Mouse (Mus musculus) neural tube, embryonic 15.5 days (tissue): Measurements from ENCODE around the gene Wrb. TPM values are rescaled to one million over a fixed set of nuclear protein-coding genes. Genes with fewer than 3 reads are reported as not detected.
A peak's percentile ranks its signal among the peaks of the same experiment; 100 is the strongest.
"Not testable (repeated sequence)": the region's sequence is repeated elsewhere in the genome, so short reads cannot be mapped to it uniquely, and the experiment has no call there.

Experiments
- ATAC-seq: fragments of 200-750 bp; cut with Nextera tagmentation; 2 replicates; pipeline ENCODE4 v1.8.0; 2017; ENCODE audit warnings: mild to moderate bottlenecking, moderate TSS enrichment, moderate library complexity; ENCODE audit not compliant: low FRiP score
- H3K27ac ChIP-seq: fragments of 300-500 bp; sonication (generic); replicated peaks from 2 replicates; pipeline ENCODE4 v1.5.1; 2015; ENCODE audit warnings: mild to moderate bottlenecking, inconsistent platforms
- H3K27me3 ChIP-seq: fragments of 300-500 bp; sonication (generic); replicated peaks from 2 replicates; pipeline ENCODE4 v1.6.1; 2015; ENCODE audit warnings: inconsistent platforms
- H3K36me3 ChIP-seq: fragments of 300-500 bp; sonication (generic); 2 replicates; pipeline ENCODE4 v1.6.1; 2015; ENCODE audit warnings: inconsistent platforms
- H3K4me1 ChIP-seq: fragments of 300-500 bp; sonication (generic); 2 replicates; pipeline ENCODE4 v1.6.1; 2015; ENCODE audit warnings: inconsistent platforms
- H3K4me2 ChIP-seq: fragments of 300-500 bp; sonication (generic); 2 replicates; pipeline ENCODE4 v1.6.1; 2015; ENCODE audit warnings: inconsistent platforms, mild to moderate bottlenecking, moderate library complexity
- H3K4me3 ChIP-seq: fragments of 300-500 bp; sonication (generic); replicated peaks from 2 replicates; pipeline ENCODE4 v1.5.1; 2015; ENCODE audit warnings: mild to moderate bottlenecking, inconsistent platforms
- H3K9ac ChIP-seq: fragments of 300-500 bp; sonication (generic); replicated peaks from 2 replicates; pipeline ENCODE4 v1.6.1; 2015; ENCODE audit warnings: mild to moderate bottlenecking, inconsistent platforms
- H3K9me3 ChIP-seq: fragments of 300-500 bp; sonication (generic); replicated peaks from 2 replicates; pipeline ENCODE4 v1.6.1; 2016; ENCODE audit warnings: inconsistent platforms
- WGBS: fragments of 180-500 bp; shearing (Covaris S2); methylation state at CpG from one replicate; pipeline ENCODE4 v1.1.7; 2015; ENCODE audit warnings: mixed read lengths; 5-methylcytosine and 5-hydroxymethylcytosine counted together
- polyA plus RNA-seq: library from polyadenylated mRNA; unstranded; fragments of >200 nt; fragmentation: Nextera tagmentation; extraction: Ambion mirVana; gene quantifications from 2 replicates; pipeline ENCODE4 v1.2.1, GENCODE M21; 2015

The Wrb gene
- polyA plus RNA-seq, 1 experiment from 2014 or later: 199 TPM

DNA sequence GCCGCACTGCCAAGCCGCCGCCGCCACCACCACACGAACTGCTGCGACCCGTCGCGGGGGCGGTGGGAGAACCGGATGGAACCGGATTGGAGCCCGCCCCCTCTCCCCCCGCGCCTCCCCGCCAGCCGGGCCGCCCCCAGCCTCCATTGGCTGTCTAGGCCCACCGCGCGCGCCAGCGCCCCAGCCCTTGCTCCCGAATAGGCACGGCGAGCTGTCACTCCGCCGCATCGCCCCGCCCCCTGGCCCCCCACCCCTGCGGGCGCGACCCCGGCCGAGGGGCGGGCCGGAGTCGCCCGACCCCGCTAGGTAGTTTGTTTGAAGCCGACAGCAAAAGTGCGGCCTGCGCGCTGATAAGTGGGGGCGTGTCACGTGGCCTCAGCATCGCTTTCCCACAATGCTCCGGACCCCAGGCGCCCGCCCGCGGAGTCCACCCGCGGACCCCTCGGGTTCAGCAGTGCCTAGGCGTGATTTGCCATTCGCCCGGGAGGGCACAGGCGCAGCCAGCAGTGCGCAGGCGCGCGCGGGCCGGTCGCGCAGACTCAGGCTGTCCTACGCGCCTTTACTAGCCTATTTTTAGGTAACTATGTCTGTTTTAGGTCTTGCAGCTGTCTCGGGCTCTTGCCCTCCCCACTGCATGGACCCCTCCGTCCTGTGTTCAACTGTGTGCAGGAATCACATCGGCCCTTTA lies 17.4 kb upstream of the Wrb start, which contains the start of gene Hmgn1:
Gene Hmgn1 (minus strand): TSS at position 73 of the 688 bp plus-strand sequence.
- ATAC-seq: peak; percentile 98
- Histone ChIP-seq H3K27me3 (no peaks in the 10 kb centered on the region), H3K4me3 (peak within 1 kb of the TSS; percentile 80), H3K27ac (peak within 1 kb of the TSS; percentile 100), H3K4me1 (peaks cover 35% of the 10 kb centered on the region), H3K9me3 (no peaks in the 10 kb centered on the region), H3K4me2 (peak within 1 kb of the TSS; percentile 77), H3K36me3 (peaks cover 29% of the 10 kb centered on the region), H3K9ac (peak within 1 kb of the TSS; percentile 91)
- under 1% methylated on average over 55 of the region's 72 CpGs for WGBS

GRCm38 (mm10) chr16:96128466-96128865 lies 16.7 kb upstream of the Wrb start:
- H3K4me2 ChIP-seq: peak overlapping the region; percentile 69
- WGBS: 1% methylated on average over 9 of the region's 9 CpGs
- peak overlapping the region; percentile 89 for H3K9ac ChIP-seq
- no peaks in the 10 kb centered on the region for H3K9me3 ChIP-seq
- H3K27me3 ChIP-seq: no peaks in the 10 kb centered on the region
- peak overlapping the region; percentile 80 for H3K4me3 ChIP-seq
- peaks cover 35% of the 10 kb centered on the region for H3K4me1 ChIP-seq
- no peak for ATAC-seq
- H3K27ac ChIP-seq: peak overlapping the region; percentile 100
- peaks cover 23% of the 10 kb centered on the region for H3K36me3 ChIP-seq

- 26% methylated on average over 6 of the region's 6 CpGs for whole genome bisulfite sequencing
- H3K9me3 ChIP-seq, H3K9ac ChIP-seq, H3K27ac ChIP-seq, H3K36me3 ChIP-seq, H3K27me3 ChIP-seq: not testable (repeated sequence)
- Histone ChIP-seq H3K4me3 (peak overlapping the region; percentile 80), H3K4me1 (peaks cover 39% of the 10 kb centered on the region), H3K4me2 (peak overlapping the region; percentile 30)
- ATAC-seq: peak; percentile 21
Measured at GRCm38 (mm10) chr16:96144748-96145109, 478 bp upstream of the Wrb start.

- H3K27ac ChIP-seq: peak overlapping the region; percentile 82
- H3K9me3 ChIP-seq: no peaks in the 10 kb centered on the region
- peak overlapping the region; percentile 80 for H3K4me3 ChIP-seq
- H3K27me3 ChIP-seq: no peaks in the 10 kb centered on the region
- WGBS: 2% methylated on average over 5 of the region's 5 CpGs
- no peaks in the 10 kb centered on the region for H3K36me3 ChIP-seq
- ATAC-seq: peak; percentile 22
- peak overlapping the region; percentile 74 for H3K9ac ChIP-seq
- H3K4me1 ChIP-seq: peaks cover 39% of the 10 kb centered on the region
- peak overlapping the region; percentile 67 for H3K4me2 ChIP-seq
Measured at GRCm38 (mm10) chr16:96145814-96146213, 607 bp downstream of the Wrb start.

DNA sequence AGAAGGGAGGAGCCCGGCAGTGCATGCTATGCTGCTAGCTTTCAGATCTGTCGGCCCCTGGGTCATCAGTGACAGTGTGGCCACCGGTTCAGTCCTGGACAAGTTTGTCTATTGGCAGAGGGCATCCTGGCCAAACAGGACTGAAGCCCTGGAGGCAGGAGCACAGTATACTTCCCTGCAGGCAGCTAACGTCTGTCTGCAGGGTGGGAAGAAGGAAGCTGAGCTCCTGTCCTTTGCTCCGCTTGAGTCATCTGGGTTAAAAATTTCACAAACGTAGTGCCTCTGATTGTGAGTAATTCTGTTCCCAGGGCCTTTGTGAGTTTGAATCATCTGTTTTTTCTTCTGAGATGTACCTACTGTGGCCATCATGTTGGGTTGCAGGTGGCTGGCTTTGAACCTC lies 3.6 kb downstream of the Wrb start:
- Histone ChIP-seq H3K36me3 (peaks cover 16% of the 10 kb centered on the region), H3K27me3 (no peaks in the 10 kb centered on the region), H3K4me3 (no peak overlapping the region), H3K4me2 (no peak overlapping the region), H3K4me1 (peaks cover 48% of the 10 kb centered on the region), H3K9ac (no peak overlapping the region), H3K9me3 (no peaks in the 10 kb centered on the region), H3K27ac (no peak overlapping the region)
- no peak for ATAC-seq
- 86% methylated on average over 6 of the region's 6 CpGs for WGBS

DNA sequence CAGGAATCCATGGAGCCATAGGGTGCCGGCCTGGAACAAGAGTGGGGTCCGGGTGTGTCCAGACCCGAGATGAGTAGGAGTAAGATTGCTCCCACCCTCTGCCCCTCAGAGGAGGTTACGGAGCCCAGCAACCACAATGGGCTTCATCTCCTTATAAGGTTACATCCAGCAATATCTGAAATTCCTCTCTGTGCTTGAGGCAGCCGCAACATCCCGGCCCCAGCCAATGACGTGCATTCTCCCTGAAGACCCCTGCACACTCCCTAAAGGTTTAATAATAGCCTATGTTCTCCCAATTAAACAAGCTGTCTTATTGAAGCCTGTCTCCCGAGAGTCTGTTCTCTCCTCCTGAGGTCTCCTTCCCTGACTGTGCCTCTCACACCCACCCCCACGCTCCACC lies 4.1 kb downstream of the Wrb start:
- H3K9me3 ChIP-seq: no peaks in the 10 kb centered on the region
- no peak overlapping the region for H3K27ac ChIP-seq
- 80% methylated on average over 9 of the region's 9 CpGs for WGBS
- H3K27me3 ChIP-seq: no peaks in the 10 kb centered on the region
- peaks cover 20% of the 10 kb centered on the region for H3K36me3 ChIP-seq
- no peak overlapping the region for H3K4me2 ChIP-seq
- peaks cover 48% of the 10 kb centered on the region for H3K4me1 ChIP-seq
- no peak for ATAC-seq
- no peak overlapping the region for H3K4me3 ChIP-seq
- no peak overlapping the region for H3K9ac ChIP-seq

DNA sequence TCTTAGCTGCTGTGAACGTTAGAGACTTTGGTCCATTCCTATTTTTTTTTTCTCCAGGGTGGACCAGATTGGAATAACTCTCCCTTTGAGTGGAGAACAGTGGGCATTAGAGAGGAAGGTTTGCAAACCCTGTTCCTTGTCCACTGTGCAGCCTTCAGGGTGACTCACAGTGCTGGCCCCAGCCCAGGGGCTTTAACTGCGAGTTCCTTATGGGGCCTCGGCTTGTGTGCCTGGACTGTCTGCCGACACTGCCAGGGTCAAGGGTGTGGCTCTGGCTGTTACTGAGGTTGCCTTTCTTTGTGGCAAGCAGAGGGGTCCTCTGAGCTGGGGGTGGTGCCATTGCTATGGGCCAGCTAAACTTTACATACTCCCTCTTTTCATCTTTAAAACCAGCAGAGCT lies 5.8 kb downstream of the Wrb start:
- H3K4me2 ChIP-seq: no peak overlapping the region
- no peak overlapping the region for H3K9ac ChIP-seq
- H3K9me3 ChIP-seq: no peaks in the 10 kb centered on the region
- no peaks in the 10 kb centered on the region for H3K27me3 ChIP-seq
- H3K4me1 ChIP-seq: peaks cover 45% of the 10 kb centered on the region
- no peak overlapping the region for H3K27ac ChIP-seq
- no peak overlapping the region for H3K4me3 ChIP-seq
- no peak for ATAC-seq
- peaks cover 30% of the 10 kb centered on the region for H3K36me3 ChIP-seq
- WGBS: 68% methylated on average over 4 of the region's 4 CpGs

- Histone ChIP-seq H3K9me3 (no peaks in the 10 kb centered on the region), H3K27me3 (no peaks in the 10 kb centered on the region), H3K36me3 (peaks cover 30% of the 10 kb centered on the region), H3K27ac (no peak overlapping the region), H3K4me1 (peaks cover 39% of the 10 kb centered on the region), H3K9ac (no peak overlapping the region), H3K4me3 (no peak overlapping the region), H3K4me2 (no peak overlapping the region)
- ATAC-seq: no peak
- WGBS: 20% methylated on average over 9 of the region's 9 CpGs
Measured at GRCm38 (mm10) chr16:96151551-96151950, 6.3 kb downstream of the Wrb start.

- Histone ChIP-seq H3K4me2 (no peak overlapping the region), H3K27ac (no peak overlapping the region), H3K27me3 (no peaks in the 10 kb centered on the region), H3K4me3 (no peak overlapping the region), H3K9ac (no peak overlapping the region), H3K9me3 (no peaks in the 10 kb centered on the region), H3K36me3 (peaks cover 30% of the 10 kb centered on the region), H3K4me1 (peaks cover 40% of the 10 kb centered on the region)
- 98% methylated on average over 2 of the region's 2 CpGs for WGBS
- no peak for ATAC-seq
Measured at GRCm38 (mm10) chr16:96154476-96154875, 9.3 kb downstream of the Wrb start.

GRCm38 (mm10) chr16:96156019-96156418 lies 10.8 kb downstream of the Wrb start:
- no peak overlapping the region for H3K4me2 ChIP-seq
- no peak overlapping the region for H3K9ac ChIP-seq
- peaks cover 30% of the 10 kb centered on the region for H3K36me3 ChIP-seq
- no peak for ATAC-seq
- H3K27ac ChIP-seq: no peak overlapping the region
- 80% methylated on average over 8 of the region's 8 CpGs for WGBS
- no peaks in the 10 kb centered on the region for H3K9me3 ChIP-seq
- peaks cover 42% of the 10 kb centered on the region for H3K4me1 ChIP-seq
- H3K4me3 ChIP-seq: no peak overlapping the region
- no peaks in the 10 kb centered on the region for H3K27me3 ChIP-seq

DNA sequence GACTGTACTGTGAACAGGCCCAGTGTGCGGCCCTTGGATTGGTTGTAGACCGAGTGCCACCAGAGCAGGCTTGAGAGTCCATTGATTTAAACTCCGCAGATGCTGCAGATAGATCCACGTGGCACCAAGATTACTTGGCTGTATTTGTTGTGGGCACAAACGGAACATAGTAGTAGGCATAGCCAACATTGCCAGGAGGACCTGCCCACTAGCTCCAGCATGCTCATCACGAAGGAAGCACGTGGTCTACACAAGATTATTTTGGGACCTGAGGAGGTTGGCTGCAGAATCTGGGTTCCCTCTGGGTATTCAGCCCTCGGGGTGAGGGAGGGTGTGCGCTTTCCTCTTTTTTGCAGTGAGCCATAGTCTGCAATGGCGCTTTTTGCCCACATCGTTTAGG lies 12.0 kb downstream of the Wrb start:
- H3K4me3 ChIP-seq: no peak overlapping the region
- no peak overlapping the region for H3K4me2 ChIP-seq
- H3K27ac ChIP-seq: no peak overlapping the region
- ATAC-seq: no peak
- WGBS: 70% methylated on average over 11 of the region's 11 CpGs
- H3K27me3 ChIP-seq: no peaks in the 10 kb centered on the region
- peaks cover 35% of the 10 kb centered on the region for H3K4me1 ChIP-seq
- H3K36me3 ChIP-seq: peaks cover 30% of the 10 kb centered on the region
- no peak overlapping the region for H3K9ac ChIP-seq
- no peaks in the 10 kb centered on the region for H3K9me3 ChIP-seq

GRCm38 (mm10) chr16:96158511-96159080 lies 13.4 kb downstream of the Wrb start:
- peaks cover 17% of the 10 kb centered on the region for H3K36me3 ChIP-seq
- H3K27ac ChIP-seq: peak overlapping the region; percentile 79
- H3K9ac ChIP-seq: peak overlapping the region; percentile 76
- H3K9me3 ChIP-seq: no peaks in the 10 kb centered on the region
- H3K4me3 ChIP-seq: peak overlapping the region; percentile 50
- H3K4me1 ChIP-seq: peaks cover 35% of the 10 kb centered on the region
- ATAC-seq: peak; percentile 30; the same call in 1 of the 2 replicates
- WGBS: 42% methylated on average over 12 of the region's 12 CpGs
- peak overlapping the region; percentile 92 for H3K4me2 ChIP-seq
- H3K27me3 ChIP-seq: no peaks in the 10 kb centered on the region
